26 mouse cellular contexts compared by ENCODE assay signal in genomic region chr7:80033771-80034170, GRCm38 (mm10). TPM values are rescaled to one million over a fixed set of nuclear protein-coding genes. Genes with fewer than 3 reads are reported as not detected.
A peak's percentile ranks its signal among the peaks of the same experiment; 100 is the strongest.
DNase-seq lines count a peak whose midpoint lies in the region; ATAC-seq and TF ChIP-seq lines count a peak whose summit lies in the region.
"Had no signal": no experiment of that assay in that cellular context is flagged by ENCODE, and none has a peak within 500 bp of the region (broad histone marks: within the 10 kb centered on the region; RNA-seq: fewer than 3 reads in every experiment).

No protein-coding gene starts in this region.

- TF ChIP-seq CTCF in heart, adult 2 months (IDR thresholded peaks at IDR 0.05): no peak
- TF ChIP-seq CTCF in E14TG2a.4 (conservative IDR thresholded peaks at IDR 0.05; ENCODE audit: low read length): no peak

- peak overlapping the region; percentile 47 for H3K27ac ChIP-seq in heart, adult 2 months
- H3K27ac ChIP-seq in heart, embryonic 12.5 days (ENCODE audit: poor library complexity, severe bottlenecking): no peak overlapping the region
- H3K27ac ChIP-seq in liver, embryonic 13.5 days: peak overlapping the region; percentile 9; the same call in 1 of the 2 replicates
- H3K27ac ChIP-seq in heart, embryonic 10.5 days: no peak overlapping the region
- H3K27ac ChIP-seq: embryonic facial prominence, embryonic 12.5 days; intestine, embryonic 15.5 days; layer of hippocampus, adult 2 months; neural tube, embryonic 15.5 days; stomach, embryonic 15.5 days had no signal

- WGBS in heart, adult 2 months: 65% methylated on average over 9 of the region's 9 CpGs
- 83% methylated on average over 9 of the region's 9 CpGs for WGBS in heart, embryonic 12.5 days
- WGBS in liver, embryonic 13.5 days (ENCODE audit: insufficient replicate concordance): 67% methylated on average over 9 of the region's 9 CpGs
- WGBS in heart, embryonic 10.5 days: 84% methylated on average over 9 of the region's 9 CpGs

- DNase-seq in heart, adult 2 months: no peak
- DNase-seq in liver, embryonic 13.5 days: no peak
- peak; percentile 32 for DNase-seq in naive thymus-derived CD4-positive, alpha-beta T cell, adult 2 months (ENCODE audit: low read depth)
- DNase-seq in spleen, adult 18-20 months: no peak
- no peak for DNase-seq in heart, embryonic 10.5 days (ENCODE audit: low spot score)
- DNase-seq in embryo, embryonic 11 days: no peak
- DNase-seq: adrenal gland, postnatal 25 days; cerebellum, postnatal 10 days; forebrain, postnatal 0 days; heart, postnatal 10 days; kidney, postnatal 25 days; layer of hippocampus, postnatal 36 days; lung, adult 2 months; lung, postnatal 36 days; right cerebral cortex, adult 18-20 months; right cerebral cortex, postnatal 4 days had no signal

- no peaks in the 10 kb centered on the region for H3K9me3 ChIP-seq in heart, embryonic 12.5 days (replicated peaks)
- H3K9me3 ChIP-seq in E14TG2a.4 (ENCODE audit: low read length): no peaks in the 10 kb centered on the region
- no peaks in the 10 kb centered on the region for H3K9me3 ChIP-seq in liver, embryonic 13.5 days (replicated peaks)
- H3K9me3 ChIP-seq in heart, embryonic 10.5 days: no peaks in the 10 kb centered on the region
- H3K9me3 ChIP-seq: embryonic facial prominence, embryonic 12.5 days; hindbrain, embryonic 10.5 days; intestine, embryonic 15.5 days; neural tube, embryonic 15.5 days; stomach, embryonic 15.5 days had no signal

- no peak overlapping the region for H3K4me3 ChIP-seq in heart, adult 2 months
- H3K4me3 ChIP-seq in heart, embryonic 12.5 days: no peak overlapping the region
- peak overlapping the region; percentile 17; the same call in 1 of the 2 replicates for H3K4me3 ChIP-seq in E14TG2a.4 (replicated peaks; ENCODE audit: low read length)
- no peak overlapping the region for H3K4me3 ChIP-seq in liver, embryonic 13.5 days (replicated peaks)
- H3K4me3 ChIP-seq in heart, embryonic 10.5 days: no peak overlapping the region
- H3K4me3 ChIP-seq: embryonic facial prominence, embryonic 12.5 days; hindbrain, embryonic 10.5 days; intestine, embryonic 15.5 days; layer of hippocampus, adult 2 months; neural tube, embryonic 15.5 days; stomach, embryonic 15.5 days had no signal

- no peak overlapping the region for H3K4me2 ChIP-seq in heart, embryonic 12.5 days
- H3K4me2 ChIP-seq in liver, embryonic 13.5 days: peak overlapping the region; percentile 54
- H3K4me2 ChIP-seq: embryonic facial prominence, embryonic 12.5 days; heart, embryonic 11.5 days; neural tube, embryonic 15.5 days had no signal

- peaks cover 33% of the 10 kb centered on the region for H3K4me1 ChIP-seq in heart, adult 2 months (ENCODE audit: control insufficient read depth, insufficient read depth, low read length)
- peaks cover 74% of the 10 kb centered on the region for H3K4me1 ChIP-seq in heart, embryonic 12.5 days (replicated peaks)
- peaks cover 92% of the 10 kb centered on the region for H3K4me1 ChIP-seq in E14TG2a.4 (replicated peaks; ENCODE audit: low read depth, low read length)
- peaks cover 87% of the 10 kb centered on the region for H3K4me1 ChIP-seq in liver, embryonic 13.5 days (replicated peaks)
- H3K4me1 ChIP-seq in heart, embryonic 10.5 days: peaks cover 61% of the 10 kb centered on the region

- intact Hi-C loops in heart, adult 2 months (cut with DNase I): no loop called here

- no peaks in the 10 kb centered on the region for H3K27me3 ChIP-seq in heart, adult 2 months (ENCODE audit: control insufficient read depth, insufficient read depth, low read length)
- H3K27me3 ChIP-seq in heart, embryonic 12.5 days (replicated peaks): no peaks in the 10 kb centered on the region
- no peaks in the 10 kb centered on the region for H3K27me3 ChIP-seq in E14TG2a.4 (ENCODE audit: insufficient read depth, low read length)
- H3K27me3 ChIP-seq in liver, embryonic 13.5 days: no peaks in the 10 kb centered on the region
- H3K27me3 ChIP-seq in heart, embryonic 10.5 days (ENCODE audit: insufficient read depth, poor library complexity, severe bottlenecking): no peaks in the 10 kb centered on the region
- H3K27me3 ChIP-seq: embryonic facial prominence, embryonic 12.5 days; intestine, embryonic 15.5 days; neural tube, embryonic 15.5 days; stomach, embryonic 15.5 days had no signal

- TF ChIP-seq POLR2A in heart, adult 2 months (IDR thresholded peaks at IDR 0.05; ENCODE audit: insufficient read depth, low read depth, low read length): no peak

- H3K9ac ChIP-seq in heart, adult 2 months (ENCODE audit: low read depth, low read length): peak overlapping the region; percentile 8; the same call in 1 of the 2 replicates
- H3K9ac ChIP-seq in heart, embryonic 12.5 days: no peak overlapping the region
- 0 out of 2 replicates have a peak overlapping the region, but pooled peaks have one; percentile 26 for H3K9ac ChIP-seq in liver, embryonic 13.5 days
- H3K9ac ChIP-seq: embryonic facial prominence, embryonic 12.5 days; forebrain, postnatal 0 days; intestine, embryonic 15.5 days; neural tube, embryonic 15.5 days; stomach, embryonic 15.5 days had no signal

- peaks cover 16% of the 10 kb centered on the region for H3K36me3 ChIP-seq in heart, adult 2 months (ENCODE audit: control insufficient read depth, insufficient read depth, low read length)
- peaks cover 7% of the 10 kb centered on the region; the same call in 1 of the 2 replicates for H3K36me3 ChIP-seq in heart, embryonic 12.5 days
- H3K36me3 ChIP-seq in E14TG2a.4 (ENCODE audit: insufficient read depth, low read length): peaks cover 82% of the 10 kb centered on the region
- H3K36me3 ChIP-seq in liver, embryonic 13.5 days: no peaks in the 10 kb centered on the region
- peaks cover 9% of the 10 kb centered on the region; the same call in 1 of the 2 replicates for H3K36me3 ChIP-seq in heart, embryonic 10.5 days
- H3K36me3 ChIP-seq: embryonic facial prominence, embryonic 12.5 days; intestine, embryonic 15.5 days; neural tube, embryonic 15.5 days; stomach, embryonic 15.5 days had no signal

- peaks cover 7% of the 10 kb centered on the region for H3K79me2 ChIP-seq in heart, adult 2 months (replicated peaks; ENCODE audit: control insufficient read depth, insufficient read depth, low read length)

- no peak for TF ChIP-seq EP300 in heart, adult 2 months (IDR thresholded peaks at IDR 0.05; ENCODE audit: insufficient read depth, low read depth, low read length)

- no peak for ATAC-seq in heart, embryonic 12.5 days (ENCODE audit: insufficient number of reproducible peaks, low FRiP score)
- ATAC-seq in liver, embryonic 13.5 days (ENCODE audit: low read depth): no peak
- ATAC-seq: forebrain, postnatal 0 days; hindbrain, embryonic 16.5 days; intestine, embryonic 15.5 days had no signal

RNA-seq across cellular contexts. Expression of gene Zfp710, which starts 9.2 kb away (rescaled TPM):
- 10 to 100 TPM; 26.9 to 32.2 TPM for total RNA-seq in heart, adult 2 months (2021)
- polyA plus RNA-seq in heart, adult 2 months (2012; rRNA removed): 33.4 and 35.5 TPM in 2 replicates
- 13.5 and 13.7 TPM in 2 replicates for polyA plus RNA-seq in heart, embryonic 12.5 days (2016; fragmentation: Nextera tagmentation; extraction: Ambion mirVana)
- polyA plus RNA-seq in liver, embryonic 13.5 days (2015; fragmentation: Nextera tagmentation; extraction: Ambion mirVana): 3.9 and 5.2 TPM in 2 replicates
- 14.8 and 20.8 TPM in 2 replicates for polyA plus RNA-seq in heart, embryonic 10.5 days (2016; fragmentation: Nextera tagmentation; extraction: Ambion mirVana)

Comparison
In these comparisons a context has a peak if more than half of its experiments do, and no peak if none do; other contexts are left out.
1. H3K27ac ChIP-seq: peak in heart, adult 2 months (single experiment) and liver, embryonic 13.5 days (single experiment); none in heart, embryonic 12.5 days (single experiment) and heart, embryonic 10.5 days (single experiment).